Mouse (Mus musculus): ENCODE measurements around the gene Abhd2.

- TF ChIP-seq CTCF (IDR thresholded peaks at IDR 0.05; ENCODE audit: extremely low read depth, insufficient read depth, insufficient read length, insufficient replicate concordance) (no peak), POLR2A (IDR thresholded peaks at IDR 0.05; ENCODE audit: low read depth, low read length) (no peak)
These were observed 27.6 kb downstream of the Abhd2 start for GRCm38 (mm10) chr7:79300432-79301151.

All from spleen, adult 2 months (tissue).